Comparison of ENCODE assay signal across 8 mouse cellular contexts in genomic region chr10:120895899-120896289, GRCm38 (mm10). TPM values are rescaled to one million over a fixed set of nuclear protein-coding genes. Genes with fewer than 3 reads are reported as not detected.
DNase-seq lines count a peak whose midpoint lies in the region; ATAC-seq and TF ChIP-seq lines count a peak whose summit lies in the region.

No protein-coding gene starts in this region.

- H3K9me3 ChIP-seq in hindbrain, postnatal 0 days (ENCODE audit: low read length), result no peaks in the 10 kb centered on the region
- no peaks in the 10 kb centered on the region for H3K9me3 ChIP-seq in hindbrain, embryonic 11.5 days (ENCODE audit: control insufficient read depth, low read length)
- H3K9me3 ChIP-seq in heart, postnatal 0 days (replicated peaks; ENCODE audit: control insufficient read depth, low read length), result no peaks in the 10 kb centered on the region
- no peaks in the 10 kb centered on the region for H3K9me3 ChIP-seq in megakaryocyte, embryonic 14.5 days
- H3K9me3 ChIP-seq in forebrain, embryonic 15.5 days, result no peaks in the 10 kb centered on the region

- H3K4me2 ChIP-seq in hindbrain, postnatal 0 days (ENCODE audit: low read depth, low read length), result 0 out of 2 replicates have a peak overlapping the region, but pooled peaks have one; percentile 5
- no peak overlapping the region for H3K4me2 ChIP-seq in hindbrain, embryonic 11.5 days (replicated peaks; ENCODE audit: low read depth, low read length)
- peak overlapping the region; percentile 52 for H3K4me2 ChIP-seq in heart, postnatal 0 days (ENCODE audit: low read depth, low read length)
- no peak overlapping the region for H3K4me2 ChIP-seq in forebrain, embryonic 15.5 days (replicated peaks)

- peak; percentile 7 for DNase-seq in hindbrain, postnatal 0 days (ENCODE audit: low spot score)
- no peak for DNase-seq in hindbrain, embryonic 11.5 days (ENCODE audit: low spot score)
- peak; percentile 47 to 63 for DNase-seq in CD8-positive naive resting alpha-beta T cell, adult 2 months (ENCODE audit: low read depth in 2 of 2, low spot score in 2 of 2)
- peak; percentile 38 for DNase-seq in heart, postnatal 0 days (ENCODE audit: low spot score)
- DNase-seq in layer of hippocampus, adult 9-11 months, result no peak
- DNase-seq in urinary bladder, postnatal 36 days (ENCODE audit: low spot score in 2 of 2), result no peak

- 46% methylated on average over 15 of the region's 15 CpGs for WGBS in hindbrain, postnatal 0 days
- 33% methylated on average over 15 of the region's 15 CpGs for WGBS in hindbrain, embryonic 11.5 days
- WGBS in heart, postnatal 0 days, result 9% methylated on average over 15 of the region's 15 CpGs
- WGBS in forebrain, embryonic 15.5 days, result 34% methylated on average over 15 of the region's 15 CpGs

- no peaks in the 10 kb centered on the region for H3K36me3 ChIP-seq in hindbrain, postnatal 0 days (ENCODE audit: insufficient read depth, low read length)
- H3K36me3 ChIP-seq in hindbrain, embryonic 11.5 days (ENCODE audit: control insufficient read depth, insufficient read depth, low read length), result no peaks in the 10 kb centered on the region
- peaks cover 13% of the 10 kb centered on the region; the same call in 1 of the 2 replicates for H3K36me3 ChIP-seq in heart, postnatal 0 days (replicated peaks; ENCODE audit: control insufficient read depth, insufficient read depth, low read length)
- no peaks in the 10 kb centered on the region for H3K36me3 ChIP-seq in megakaryocyte, embryonic 14.5 days (replicated peaks; ENCODE audit: low read length)
- H3K36me3 ChIP-seq in forebrain, embryonic 15.5 days, result no peaks in the 10 kb centered on the region

- TF ChIP-seq EP300 in heart, postnatal 0 days (IDR thresholded peaks at IDR 0.05; ENCODE audit: low read depth), result no peak

- 0 out of 2 replicates have a peak, but pooled peaks cover 2% of the 10 kb centered on the region for H3K4me1 ChIP-seq in hindbrain, postnatal 0 days (ENCODE audit: insufficient read depth, low read length)
- no peaks in the 10 kb centered on the region for H3K4me1 ChIP-seq in hindbrain, embryonic 11.5 days (replicated peaks; ENCODE audit: control insufficient read depth, insufficient read depth, low read length)
- peaks cover 41% of the 10 kb centered on the region for H3K4me1 ChIP-seq in heart, postnatal 0 days (ENCODE audit: control insufficient read depth, insufficient read depth)
- peaks cover 28% of the 10 kb centered on the region for H3K4me1 ChIP-seq in megakaryocyte, embryonic 14.5 days
- peaks cover 27% of the 10 kb centered on the region for H3K4me1 ChIP-seq in forebrain, embryonic 15.5 days

- H3K27me3 ChIP-seq in hindbrain, postnatal 0 days (ENCODE audit: insufficient read depth, low read length), result no peaks in the 10 kb centered on the region
- H3K27me3 ChIP-seq in hindbrain, embryonic 11.5 days (ENCODE audit: control insufficient read depth, insufficient read depth, low read length), result no peaks in the 10 kb centered on the region; the same call in 1 of the 2 replicates
- H3K27me3 ChIP-seq in heart, postnatal 0 days (ENCODE audit: control insufficient read depth, insufficient read depth, low read length), result no peaks in the 10 kb centered on the region
- H3K27me3 ChIP-seq in megakaryocyte, embryonic 14.5 days (replicated peaks), result peaks cover 60% of the 10 kb centered on the region
- peaks cover 22% of the 10 kb centered on the region; the same call in 1 of the 2 replicates for H3K27me3 ChIP-seq in forebrain, embryonic 15.5 days

- H3K9ac ChIP-seq in hindbrain, postnatal 0 days (replicated peaks; ENCODE audit: low read length), result no peak overlapping the region
- no peak overlapping the region for H3K9ac ChIP-seq in hindbrain, embryonic 11.5 days (ENCODE audit: low read depth, low read length)
- 0 out of 2 replicates have a peak overlapping the region, but pooled peaks have one; percentile 0 for H3K9ac ChIP-seq in heart, postnatal 0 days (replicated peaks; ENCODE audit: low read depth, low read length)
- no peak overlapping the region for H3K9ac ChIP-seq in forebrain, embryonic 15.5 days (replicated peaks)

- H3K4me3 ChIP-seq in hindbrain, postnatal 0 days (ENCODE audit: low read length), result no peak overlapping the region
- no peak overlapping the region for H3K4me3 ChIP-seq in hindbrain, embryonic 11.5 days (ENCODE audit: low read depth, low read length)
- peak overlapping the region; percentile 27; the same call in 1 of the 2 replicates for H3K4me3 ChIP-seq in heart, postnatal 0 days (ENCODE audit: low read depth, low read length)
- peak overlapping the region; percentile 85 for H3K4me3 ChIP-seq in megakaryocyte, embryonic 14.5 days (replicated peaks)
- no peak overlapping the region for H3K4me3 ChIP-seq in forebrain, embryonic 15.5 days

- no peak overlapping the region for H3K27ac ChIP-seq in hindbrain, postnatal 0 days
- no peak overlapping the region for H3K27ac ChIP-seq in hindbrain, embryonic 11.5 days (ENCODE audit: low read depth, low read length)
- peak overlapping the region; percentile 57 for H3K27ac ChIP-seq in heart, postnatal 0 days (ENCODE audit: low read depth)
- no peak overlapping the region for H3K27ac ChIP-seq in forebrain, embryonic 15.5 days (replicated peaks)

- TF ChIP-seq CTCF in hindbrain, postnatal 0 days (IDR thresholded peaks at IDR 0.05; ENCODE audit: low read depth), result no peak; the same call in 1 of the 2 replicates
- 0 out of 2 replicates have a peak, but pooled peaks have one; percentile 14 for TF ChIP-seq CTCF in heart, postnatal 0 days (IDR thresholded peaks at IDR 0.05; ENCODE audit: low read depth)

- no peak for ATAC-seq in hindbrain, postnatal 0 days
- no peak for ATAC-seq in hindbrain, embryonic 11.5 days (ENCODE audit: low FRiP score)
- ATAC-seq in heart, postnatal 0 days (ENCODE audit: insufficient read depth, low read depth), result no peak
- ATAC-seq in forebrain, embryonic 15.5 days (replicated peaks), result no peak

RNA-seq across cellular contexts. Expression of gene Msrb3, which starts 3.0 kb away (rescaled TPM):
- total RNA-seq in hindbrain, postnatal 0 days (2014; rRNA removed), result 5.6 and 5.7 TPM in 2 replicates
- polyA plus RNA-seq in hindbrain, postnatal 0 days (2015; fragmentation: Nextera tagmentation; extraction: Ambion mirVana), result 1.2 and 1.6 TPM in 2 replicates
- polyA plus RNA-seq in hindbrain, embryonic 11.5 days (2014; fragmentation: Nextera tagmentation; extraction: Ambion mirVana), result 4.2 and 9.2 TPM in 2 replicates
- 122 and 134 TPM in 2 replicates for total RNA-seq in heart, postnatal 0 days (2014; rRNA removed; ENCODE audit: low replicate concordance)
- 29.5 and 45.0 TPM in 2 replicates for polyA plus RNA-seq in heart, postnatal 0 days (2015; fragmentation: Nextera tagmentation; extraction: Ambion mirVana)
- 0.03 TPM in 1 of 2 replicates, not detected in the other for polyA plus RNA-seq in megakaryocyte, embryonic 14.5 days (2012; ENCODE audit: insufficient read depth, low replicate concordance)
- 1.5 and 1.7 TPM in 2 replicates for polyA plus RNA-seq in forebrain, embryonic 15.5 days (2015; fragmentation: Nextera tagmentation; extraction: Ambion mirVana)

Comparison
In these comparisons a context has a peak if more than half of its experiments do, and no peak if none do; other contexts are left out.
1. DNase-seq: peak in hindbrain, postnatal 0 days (single experiment), CD8-positive naive resting alpha-beta T cell, adult 2 months (2 of 2) and heart, postnatal 0 days (single experiment); none in hindbrain, embryonic 11.5 days (single experiment), layer of hippocampus, adult 9-11 months (single experiment) and urinary bladder, postnatal 36 days (0 of 2).
2. H3K4me2 ChIP-seq: peak in hindbrain, postnatal 0 days (single experiment) and heart, postnatal 0 days (single experiment); none in hindbrain, embryonic 11.5 days (single experiment) and forebrain, embryonic 15.5 days (single experiment).
3. H3K4me3 ChIP-seq: peak in heart, postnatal 0 days (single experiment) and megakaryocyte, embryonic 14.5 days (single experiment); none in hindbrain, postnatal 0 days (single experiment), hindbrain, embryonic 11.5 days (single experiment) and forebrain, embryonic 15.5 days (single experiment).